17 mouse cellular contexts compared by ENCODE assay signal in genomic region chr2:166729045-166729444, GRCm38 (mm10). TPM values are rescaled to one million over a fixed set of nuclear protein-coding genes. Genes with fewer than 3 reads are reported as not detected.
DNase-seq lines count a peak whose midpoint lies in the region; ATAC-seq lines count a peak whose summit lies in the region.
"Had no signal": no experiment of that assay in that cellular context is flagged by ENCODE, and none has a peak within 500 bp of the region (broad histone marks: within the 10 kb centered on the region; RNA-seq: fewer than 3 reads in every experiment).

No protein-coding gene starts in this region.

- no peak overlapping the region for H3K9ac ChIP-seq in hindbrain, embryonic 13.5 days
- no peak overlapping the region for H3K9ac ChIP-seq in midbrain, embryonic 15.5 days
- H3K9ac ChIP-seq: heart, embryonic 15.5 days; liver, embryonic 13.5 days had no signal

- 50% methylated on average over 3 of the region's 3 CpGs for WGBS in hindbrain, embryonic 10.5 days
- 34% methylated on average over 3 of the region's 3 CpGs for WGBS in hindbrain, embryonic 13.5 days
- WGBS in midbrain, embryonic 10.5 days: 51% methylated on average over 3 of the region's 3 CpGs
- WGBS in midbrain, embryonic 15.5 days: 34% methylated on average over 3 of the region's 3 CpGs
- WGBS in limb, embryonic 10.5 days: 79% methylated on average over 3 of the region's 3 CpGs

- no peaks in the 10 kb centered on the region for H3K9me3 ChIP-seq in hindbrain, embryonic 10.5 days
- no peaks in the 10 kb centered on the region for H3K9me3 ChIP-seq in hindbrain, embryonic 13.5 days
- no peaks in the 10 kb centered on the region for H3K9me3 ChIP-seq in midbrain, embryonic 10.5 days (replicated peaks)
- no peaks in the 10 kb centered on the region for H3K9me3 ChIP-seq in midbrain, embryonic 15.5 days
- H3K9me3 ChIP-seq in limb, embryonic 10.5 days (replicated peaks): no peaks in the 10 kb centered on the region
- H3K9me3 ChIP-seq: heart, embryonic 15.5 days; liver, embryonic 13.5 days; midbrain, embryonic 12.5 days; neural tube, embryonic 12.5 days had no signal

- no peaks in the 10 kb centered on the region for H3K36me3 ChIP-seq in hindbrain, embryonic 10.5 days
- no peaks in the 10 kb centered on the region for H3K36me3 ChIP-seq in hindbrain, embryonic 13.5 days
- H3K36me3 ChIP-seq in midbrain, embryonic 10.5 days: no peaks in the 10 kb centered on the region
- no peaks in the 10 kb centered on the region for H3K36me3 ChIP-seq in midbrain, embryonic 15.5 days (replicated peaks)
- H3K36me3 ChIP-seq in limb, embryonic 10.5 days: no peaks in the 10 kb centered on the region
- H3K36me3 ChIP-seq: heart, embryonic 15.5 days; liver, embryonic 13.5 days; midbrain, embryonic 12.5 days; neural tube, embryonic 12.5 days had no signal

- H3K27ac ChIP-seq in hindbrain, embryonic 10.5 days: peak overlapping the region; percentile 88
- H3K27ac ChIP-seq in hindbrain, embryonic 13.5 days: no peak overlapping the region
- peak overlapping the region; percentile 86; the same call in 1 of the 2 replicates for H3K27ac ChIP-seq in midbrain, embryonic 10.5 days (replicated peaks)
- H3K27ac ChIP-seq in midbrain, embryonic 15.5 days: no peak overlapping the region
- H3K27ac ChIP-seq in limb, embryonic 10.5 days: 0 out of 2 replicates have a peak overlapping the region, but pooled peaks have one; percentile 78
- H3K27ac ChIP-seq: liver, embryonic 13.5 days had no signal

- no peaks in the 10 kb centered on the region for H3K27me3 ChIP-seq in hindbrain, embryonic 10.5 days (ENCODE audit: insufficient read depth, poor library complexity, severe bottlenecking)
- no peaks in the 10 kb centered on the region for H3K27me3 ChIP-seq in hindbrain, embryonic 13.5 days
- H3K27me3 ChIP-seq in midbrain, embryonic 10.5 days (ENCODE audit: low read depth, poor library complexity, severe bottlenecking): no peaks in the 10 kb centered on the region
- H3K27me3 ChIP-seq in midbrain, embryonic 15.5 days (replicated peaks): no peaks in the 10 kb centered on the region
- no peaks in the 10 kb centered on the region for H3K27me3 ChIP-seq in limb, embryonic 10.5 days (ENCODE audit: low read depth, poor library complexity, severe bottlenecking)
- H3K27me3 ChIP-seq: heart, embryonic 15.5 days; liver, embryonic 13.5 days; midbrain, embryonic 12.5 days; neural tube, embryonic 12.5 days had no signal

- no peak for DNase-seq in hindbrain, embryonic 10.5 days (ENCODE audit: low spot score)
- DNase-seq in midbrain, embryonic 10.5 days (ENCODE audit: low spot score): no peak
- DNase-seq in brain, adult 2 months (ENCODE audit: low read depth, low spot score): peak; percentile 77
- DNase-seq in limb, embryonic 10.5 days (ENCODE audit: low spot score): no peak
- no peak for DNase-seq in embryo, embryonic 10 days (ENCODE audit: low spot score)
- DNase-seq: cerebellum, postnatal 10 days; heart, adult 2 months; kidney, adult 8-10 months; kidney, postnatal 36 days; liver, embryonic 13.5 days; lung, postnatal 14 days had no signal

- H3K4me3 ChIP-seq in hindbrain, embryonic 10.5 days: no peak overlapping the region
- H3K4me3 ChIP-seq in hindbrain, embryonic 13.5 days: no peak overlapping the region
- no peak overlapping the region for H3K4me3 ChIP-seq in midbrain, embryonic 10.5 days
- no peak overlapping the region for H3K4me3 ChIP-seq in midbrain, embryonic 15.5 days
- H3K4me3 ChIP-seq in limb, embryonic 10.5 days: no peak overlapping the region
- H3K4me3 ChIP-seq: erythroblast, embryonic 14.5 days; heart, adult 2 months; heart, embryonic 15.5 days; liver, embryonic 13.5 days; midbrain, embryonic 12.5 days; neural tube, embryonic 12.5 days had no signal

- peaks cover 47% of the 10 kb centered on the region for H3K4me1 ChIP-seq in hindbrain, embryonic 10.5 days (replicated peaks)
- H3K4me1 ChIP-seq in hindbrain, embryonic 13.5 days (replicated peaks): peaks cover 40% of the 10 kb centered on the region
- H3K4me1 ChIP-seq in midbrain, embryonic 10.5 days: peaks cover 35% of the 10 kb centered on the region
- H3K4me1 ChIP-seq in midbrain, embryonic 15.5 days: peaks cover 12% of the 10 kb centered on the region
- peaks cover 32% of the 10 kb centered on the region for H3K4me1 ChIP-seq in limb, embryonic 10.5 days

- ATAC-seq in hindbrain, embryonic 13.5 days (ENCODE audit: low FRiP score): no peak
- ATAC-seq in midbrain, embryonic 15.5 days (replicated peaks): no peak

- no peak overlapping the region for H3K4me2 ChIP-seq in hindbrain, embryonic 13.5 days
- H3K4me2 ChIP-seq in midbrain, embryonic 15.5 days: no peak overlapping the region
- H3K4me2 ChIP-seq: liver, embryonic 13.5 days had no signal

RNA-seq across cellular contexts. Expression of gene Prex1, which starts 15.4 kb away (rescaled TPM):
- 36.8 and 44.1 TPM in 2 replicates for polyA plus RNA-seq in hindbrain, embryonic 10.5 days (2016; fragmentation: Nextera tagmentation; extraction: Ambion mirVana)
- polyA plus RNA-seq in hindbrain, embryonic 13.5 days (2015; fragmentation: Nextera tagmentation; extraction: Ambion mirVana): 24.7 and 29.7 TPM in 2 replicates
- polyA plus RNA-seq in midbrain, embryonic 10.5 days (2016; fragmentation: Nextera tagmentation; extraction: Ambion mirVana): 32.3 and 33.7 TPM in 2 replicates
- 20.6 and 22.0 TPM in 2 replicates for polyA plus RNA-seq in midbrain, embryonic 15.5 days (2015; fragmentation: Nextera tagmentation; extraction: Ambion mirVana)
- 24.6 and 26.2 TPM in 2 replicates for polyA plus RNA-seq in limb, embryonic 10.5 days (2016; fragmentation: Nextera tagmentation; extraction: Ambion mirVana)

Comparison
In these comparisons a context has a peak if more than half of its experiments do, and no peak if none do; other contexts are left out.
1. H3K27ac ChIP-seq: peak in hindbrain, embryonic 10.5 days (single experiment), midbrain, embryonic 10.5 days (single experiment) and limb, embryonic 10.5 days (single experiment); none in hindbrain, embryonic 13.5 days (single experiment) and midbrain, embryonic 15.5 days (single experiment).